Mouse (Mus musculus): ENCODE measurements at regions not wholly inside any gene's neighbourhood (a gene's known extent, or its start where the extent isn't known, plus 50 kb on each side); places are given as distances from the start of the nearest gene placed in this dataset.

- no peak for ATAC-seq (replicated peaks; ENCODE audit: poor library complexity)
Measured at GRCm38 (mm10) chr1:157014532-157015497, 75.4 kb upstream of the Ralgps2 start.

- ATAC-seq (replicated peaks; ENCODE audit: poor library complexity) = no peak
Measured at GRCm38 (mm10) chr1:157013669-157014048, 74.2 kb upstream of the Ralgps2 start.

- no peak for ATAC-seq (replicated peaks; ENCODE audit: poor library complexity)
Measured at GRCm38 (mm10) chr1:157012950-157013668, 73.7 kb upstream of the Ralgps2 start.

- no peak for ATAC-seq (replicated peaks; ENCODE audit: poor library complexity)
Measured at GRCm38 (mm10) chr1:157011226-157011625, 71.8 kb upstream of the Ralgps2 start.

- no peak for ATAC-seq (replicated peaks; ENCODE audit: poor library complexity)
Measured at GRCm38 (mm10) chr1:157009427-157009826, 70.0 kb upstream of the Ralgps2 start.

GRCm38 (mm10) chr1:157007891-157008730 is 68.7 kb upstream of the Ralgps2 start:
- ATAC-seq (replicated peaks; ENCODE audit: poor library complexity) = peak; percentile 56

- no peak for ATAC-seq (replicated peaks; ENCODE audit: poor library complexity)
Measured at GRCm38 (mm10) chr1:157004312-157005074, 65.1 kb upstream of the Ralgps2 start.

GRCm38 (mm10) chr1:157003034-157003433 is 63.6 kb upstream of the Ralgps2 start:
- no peak for ATAC-seq (replicated peaks; ENCODE audit: poor library complexity)

- no peak for ATAC-seq (replicated peaks; ENCODE audit: poor library complexity)
Measured at GRCm38 (mm10) chr1:157002258-157002657, 62.8 kb upstream of the Ralgps2 start.

- peak; percentile 76 for ATAC-seq (replicated peaks; ENCODE audit: poor library complexity)
Measured at GRCm38 (mm10) chr1:157001008-157001660, 61.7 kb upstream of the Ralgps2 start.

GRCm38 (mm10) chr1:156999947-157000346 is 60.5 kb upstream of the Ralgps2 start:
- ATAC-seq (replicated peaks; ENCODE audit: poor library complexity) = no peak

GRCm38 (mm10) chr1:156999272-156999671 is 59.8 kb upstream of the Ralgps2 start:
- no peak for ATAC-seq (replicated peaks; ENCODE audit: poor library complexity)

GRCm38 (mm10) chr1:156997476-156998305 is 58.3 kb upstream of the Ralgps2 start:
- no peak for ATAC-seq (replicated peaks; ENCODE audit: poor library complexity)

- ATAC-seq (replicated peaks; ENCODE audit: poor library complexity) = no peak
Measured at GRCm38 (mm10) chr1:156997033-156997432, 57.6 kb upstream of the Ralgps2 start.

- ATAC-seq (replicated peaks; ENCODE audit: poor library complexity) = peak; percentile 87
Measured at GRCm38 (mm10) chr1:156996084-156996880, 56.9 kb upstream of the Ralgps2 start.

- peak; percentile 40 for ATAC-seq (replicated peaks; ENCODE audit: poor library complexity)
Measured at GRCm38 (mm10) chr1:156995180-156995951, 55.9 kb upstream of the Ralgps2 start.

- ATAC-seq (replicated peaks; ENCODE audit: poor library complexity) = no peak
Measured at GRCm38 (mm10) chr1:156994644-156995016, 55.2 kb upstream of the Ralgps2 start.

Measured in megakaryocyte progenitor cell, adult 5-6 weeks (primary cell).